Mouse (Mus musculus) forebrain, postnatal 0 days (tissue): ENCODE data around the gene Stom. TPM values are rescaled to one million over a fixed set of nuclear protein-coding genes. Genes with fewer than 3 reads are reported as not detected.

Experiments
- ATAC-seq: fragments of 200-750 bp; cut with Nextera tagmentation; 2 replicates; pipeline ENCODE4 v1.8.0; 2017; ENCODE audit warnings: mild to moderate bottlenecking, moderate library complexity
- DNase-seq: peaks from one replicate; pipeline ENCODE4 v3.0.0-alpha.2; 2015
- H3K27ac ChIP-seq: fragments of 300-500 bp; sonication (generic); 2 replicates; pipeline ENCODE4 v1.5.1; 2014; ENCODE audit warnings: low read depth, mild to moderate bottlenecking, antibody characterized with exemption, low read length, moderate library complexity, mixed read lengths
- H3K27me3 ChIP-seq: fragments of 300-500 bp; sonication (generic); 2 replicates; pipeline ENCODE4 v1.6.1; 2014; ENCODE audit warnings: mild to moderate bottlenecking, low read length, mixed read lengths; ENCODE audit not compliant: insufficient read depth
- H3K36me3 ChIP-seq: fragments of 300-500 bp; sonication (generic); 2 replicates; pipeline ENCODE4 v1.6.1; 2014; ENCODE audit warnings: mild to moderate bottlenecking, moderate library complexity; ENCODE audit not compliant: insufficient read depth
- H3K4me1 ChIP-seq: fragments of 300-500 bp; sonication (generic); 2 replicates; pipeline ENCODE4 v1.6.1; 2014; ENCODE audit warnings: antibody characterized with exemption; ENCODE audit not compliant: insufficient read depth
- H3K4me2 ChIP-seq: fragments of 300-500 bp; sonication (generic); 2 replicates; pipeline ENCODE4 v1.6.1; 2014; ENCODE audit warnings: low read depth, mild to moderate bottlenecking, moderate library complexity
- H3K4me3 ChIP-seq: fragments of 300-500 bp; sonication (generic); 2 replicates; pipeline ENCODE4 v1.5.1; 2014; ENCODE audit warnings: low read depth, low read length, mixed read lengths
- H3K9ac ChIP-seq: fragments of 300-500 bp; sonication (generic); 2 replicates; pipeline ENCODE4 v1.6.1; 2014; ENCODE audit warnings: mild to moderate bottlenecking
- H3K9me3 ChIP-seq: fragments of 300-500 bp; sonication (generic); 2 replicates; pipeline ENCODE4 v1.6.1; 2016; ENCODE audit warnings: low read length
- CTCF ChIP-seq: sonication (generic); IDR thresholded peaks from 2 replicates; pipeline ENCODE4 v1.5.1; 2016; ENCODE audit warnings: antibody characterized with exemption, control low read depth, low read depth
- WGBS: fragments of 180-500 bp; shearing (Covaris S2); extraction: QIAGEN DNeasy Blood & Tissue Kit; methylation state at CpG from one replicate; pipeline ENCODE4 v1.1.7; 2014; 5-methylcytosine and 5-hydroxymethylcytosine counted together
- polyA plus RNA-seq: library from polyadenylated mRNA; unstranded; fragments of >200 nt; fragmentation: Nextera tagmentation; extraction: Ambion mirVana; gene quantifications from 2 replicates; pipeline ENCODE4 v1.2.1, GENCODE M21; 2015
- total RNA-seq: library from RNA; depleted of rRNA; stranded (reverse); fragments of >200 nt; gene quantifications from 2 replicates; pipeline ENCODE4 v1.2.3, GENCODE M21; 2014; rRNA removed

The Stom gene
- total and polyA plus RNA-seq, 2 experiments from 2014 or later = 18.9 to 23.3 TPM

- no peaks in the 10 kb centered on the region for H3K36me3 ChIP-seq
- H3K4me3 ChIP-seq = no peak overlapping the region
- no peaks in the 10 kb centered on the region for H3K4me1 ChIP-seq
- TF ChIP-seq CTCF = no peak
- no peak overlapping the region for H3K27ac ChIP-seq
- H3K9ac ChIP-seq = no peak overlapping the region
- H3K27me3 ChIP-seq = no peaks in the 10 kb centered on the region
- ATAC-seq (no peak), DNase-seq (no peak)
- no peaks in the 10 kb centered on the region for H3K9me3 ChIP-seq
- H3K4me2 ChIP-seq = no peak overlapping the region
- 93% methylated on average over 6 of the region's 6 CpGs for WGBS
Measured at GRCm38 (mm10) chr2:35269136-35269535, 67.6 kb downstream of the Stom start.

- no peaks in the 10 kb centered on the region for H3K27me3 ChIP-seq
- no peak for DNase-seq
- H3K4me1 ChIP-seq = no peaks in the 10 kb centered on the region
- H3K9me3 ChIP-seq = no peaks in the 10 kb centered on the region
- TF ChIP-seq CTCF = no peak
- no peak overlapping the region for H3K27ac ChIP-seq
- ATAC-seq = no peak
- no peak overlapping the region for H3K4me3 ChIP-seq
- H3K9ac ChIP-seq = no peak overlapping the region
- no peak overlapping the region for H3K4me2 ChIP-seq
- WGBS = 80% methylated on average over 10 of the region's 10 CpGs
- no peaks in the 10 kb centered on the region for H3K36me3 ChIP-seq
Measured at GRCm38 (mm10) chr2:35267876-35268566, 68.8 kb downstream of the Stom start.

- no peaks in the 10 kb centered on the region for H3K36me3 ChIP-seq
- H3K9me3 ChIP-seq = no peaks in the 10 kb centered on the region
- DNase-seq (no peak), ATAC-seq (no peak)
- TF ChIP-seq CTCF = no peak
- WGBS = 85% methylated on average over 13 of the region's 13 CpGs
- no peaks in the 10 kb centered on the region for H3K4me1 ChIP-seq
- no peaks in the 10 kb centered on the region for H3K27me3 ChIP-seq
- no peak overlapping the region for H3K4me2 ChIP-seq
- H3K4me3 ChIP-seq = no peak overlapping the region
- H3K27ac ChIP-seq = no peak overlapping the region
- no peak overlapping the region for H3K9ac ChIP-seq
Measured at GRCm38 (mm10) chr2:35267156-35267875, 69.5 kb downstream of the Stom start.

- ATAC-seq = no peak
- 80% methylated on average over 9 of the region's 9 CpGs for WGBS
- H3K4me2 ChIP-seq = no peak overlapping the region
Measured at GRCm38 (mm10) chr2:35266251-35266905, 70.4 kb downstream of the Stom start.

GRCm38 (mm10) chr2:35265775-35266174 is 71.0 kb downstream of the Stom start:
- Histone ChIP-seq H3K9ac (no peak overlapping the region), H3K36me3 (no peaks in the 10 kb centered on the region), H3K9me3 (no peaks in the 10 kb centered on the region), H3K27ac (no peak overlapping the region), H3K4me2 (no peak overlapping the region), H3K4me1 (no peaks in the 10 kb centered on the region), H3K27me3 (no peaks in the 10 kb centered on the region), H3K4me3 (no peak overlapping the region)
- DNase-seq = no peak
- no peak for ATAC-seq
- no peak for TF ChIP-seq CTCF
- 91% methylated on average over 8 of the region's 8 CpGs for WGBS

More at GRCm38 (mm10) chr2:35266251-35266905, 70.4 kb downstream of the Stom start:
- H3K36me3 ChIP-seq = no peaks in the 10 kb centered on the region
- H3K27me3 ChIP-seq = no peaks in the 10 kb centered on the region
- no peak overlapping the region for H3K9ac ChIP-seq
- H3K27ac ChIP-seq = no peak overlapping the region
- no peak for DNase-seq
- no peak overlapping the region for H3K4me3 ChIP-seq
- no peaks in the 10 kb centered on the region for H3K9me3 ChIP-seq
- no peaks in the 10 kb centered on the region for H3K4me1 ChIP-seq
- TF ChIP-seq CTCF = no peak

GRCm38 (mm10) chr2:35265296-35265695 is 71.5 kb downstream of the Stom start:
- 38% methylated on average over 8 of the region's 8 CpGs for WGBS
- Histone ChIP-seq H3K36me3 (no peaks in the 10 kb centered on the region), H3K9ac (no peak overlapping the region), H3K4me1 (no peaks in the 10 kb centered on the region), H3K9me3 (no peaks in the 10 kb centered on the region), H3K4me2 (no peak overlapping the region), H3K4me3 (no peak overlapping the region), H3K27ac (no peak overlapping the region), H3K27me3 (no peaks in the 10 kb centered on the region)
- peak; percentile 78 for TF ChIP-seq CTCF
- DNase-seq = peak; percentile 78
- peak; percentile 95 for ATAC-seq

- H3K4me2 ChIP-seq = no peak overlapping the region
Measured at GRCm38 (mm10) chr2:35264095-35264494, 72.7 kb downstream of the Stom start.

More at GRCm38 (mm10) chr2:35264095-35264494, 72.7 kb downstream of the Stom start:
- no peaks in the 10 kb centered on the region for H3K4me1 ChIP-seq
- H3K36me3 ChIP-seq = no peaks in the 10 kb centered on the region
- H3K9me3 ChIP-seq = no peaks in the 10 kb centered on the region
- 71% methylated on average over 1 of the region's 1 CpGs for WGBS
- H3K27me3 ChIP-seq = no peaks in the 10 kb centered on the region
- ATAC-seq (no peak), DNase-seq (no peak)
- no peak overlapping the region for H3K9ac ChIP-seq
- no peak overlapping the region for H3K27ac ChIP-seq
- H3K4me3 ChIP-seq = no peak overlapping the region
- no peak for TF ChIP-seq CTCF

Other genes starting within 250 kb of the Stom start
- gene AI182371, start 235.4 kb downstream of the Stom start, total RNA-seq = 0.33 and 0.38 TPM in 2 replicates
- 0.18 TPM in 1 of 2 replicates, not detected in the other for gene AI182371, start 235.4 kb downstream of the Stom start, polyA plus RNA-seq
- gene Cntrl, start 227.5 kb downstream of the Stom start, total RNA-seq = 10.4 and 17.4 TPM in 2 replicates
- gene Cntrl, start 227.5 kb downstream of the Stom start, polyA plus RNA-seq = 5.5 and 7.0 TPM in 2 replicates
- gene Rab14, start 135.9 kb downstream of the Stom start, total RNA-seq = 98.0 and 121 TPM in 2 replicates
- 432 and 544 TPM in 2 replicates for gene Rab14, start 135.9 kb downstream of the Stom start, polyA plus RNA-seq
- 24.3 and 30.3 TPM in 2 replicates for gene Gsn, start 80.6 kb downstream of the Stom start, total RNA-seq
- 24.3 and 27.2 TPM in 2 replicates for gene Gsn, start 80.6 kb downstream of the Stom start, polyA plus RNA-seq
- gene 4930568D16Rik, start 30.8 kb upstream of the Stom start, total RNA-seq = not detected in 2 replicates
- gene 4930568D16Rik, start 30.8 kb upstream of the Stom start, polyA plus RNA-seq = not detected in 2 replicates
- not detected in 2 replicates for gene 4930402F06Rik, start 60.2 kb upstream of the Stom start, total RNA-seq
- gene 4930402F06Rik, start 60.2 kb upstream of the Stom start, polyA plus RNA-seq = not detected in 2 replicates
- 6.8 and 7.9 TPM in 2 replicates for gene Ggta1, start 126.3 kb upstream of the Stom start, total RNA-seq
- gene Ggta1, start 126.3 kb upstream of the Stom start, polyA plus RNA-seq = 3.0 and 4.3 TPM in 2 replicates
- gene Dab2ip, start 221.3 kb upstream of the Stom start, total RNA-seq = 112 and 119 TPM in 2 replicates
- 54.9 and 65.4 TPM in 2 replicates for gene Dab2ip, start 221.3 kb upstream of the Stom start, polyA plus RNA-seq